Mouse (Mus musculus) hematopoietic stem cell, adult 5-6 weeks (primary cell): Measurements from ENCODE around the gene Swt1. TPM values are rescaled to one million over a fixed set of nuclear protein-coding genes. Genes with fewer than 3 reads are reported as not detected.

Experiments
- ATAC-seq, 2 experiments: fragments of 125-278 bp in 1 of 2; replicated peaks in 1 of 2; 2 replicates each; pipeline ENCODE4 v1.8.0; 2016 to 2017; ENCODE audit warnings: inconsistent platforms in 2 of 2, mild to moderate bottlenecking in 2 of 2, moderate number of reproducible peaks in 2 of 2, low read depth in 1 of 2, moderate TSS enrichment in 1 of 2; ENCODE audit not compliant: low FRiP score in 2 of 2, poor library complexity in 2 of 2, severe bottlenecking in 2 of 2, insufficient read depth in 1 of 2, low TSS enrichment in 1 of 2
- total RNA-seq: library from RNA; stranded (forward); fragments of 172-1452, 232-1000 nt; gene quantifications from 2 replicates; pipeline ENCODE4 v1.2.3, GENCODE M21; 2017

Swt1 gene
- total RNA-seq, 1 experiment from 2014 or later = 34.1 TPM

GRCm38 (mm10) chr1:151338941-151339340, 89.3 kb downstream of the Swt1 start:
- ATAC-seq = peak; percentile 36 to 42; a peak in 3 of 4 replicates

- peak; percentile 46 to 49; a peak in 2 of 4 replicates for ATAC-seq
Observed at GRCm38 (mm10) chr1:151338234-151338633, 90.0 kb downstream of the Swt1 start.

- ATAC-seq = no peak
Observed at GRCm38 (mm10) chr1:151332819-151333218, 95.4 kb downstream of the Swt1 start.

GRCm38 (mm10) chr1:151329601-151330000, 98.7 kb downstream of the Swt1 start:
- ATAC-seq = no peak

- ATAC-seq = no peak
Observed at GRCm38 (mm10) chr1:151328341-151329097, 99.7 kb downstream of the Swt1 start.

- no peak for ATAC-seq
Observed at GRCm38 (mm10) chr1:151325328-151325727, 102.9 kb downstream of the Swt1 start.

GRCm38 (mm10) chr1:151320408-151320807, 107.8 kb downstream of the Swt1 start:
- ATAC-seq = no peak

GRCm38 (mm10) chr1:151319267-151319666, 109.0 kb downstream of the Swt1 start:
- no peak for ATAC-seq

Other genes starting within 250 kb of the Swt1 start
- gene Gm47985, start 245.9 kb downstream of the Swt1 start, total RNA-seq = not detected in 2 replicates
- gene Gm8947, start 236.1 kb downstream of the Swt1 start, total RNA-seq = not detected in 2 replicates
- gene Gm47995, start 230.0 kb downstream of the Swt1 start, total RNA-seq = not detected in 2 replicates
- gene 3110040M04Rik, start 224.3 kb downstream of the Swt1 start, total RNA-seq = not detected in 2 replicates
- 0.25 TPM in 1 of 2 replicates, not detected in the other for gene Gm47996, start 218.3 kb downstream of the Swt1 start, total RNA-seq
- gene Ivns1abp, start 84.0 kb downstream of the Swt1 start, total RNA-seq = 556 and 557 TPM in 2 replicates
- 28.9 and 32.6 TPM in 2 replicates for gene Trmt1l, start 87 bp upstream of the Swt1 start, total RNA-seq
- gene Rnf2, start 72.5 kb upstream of the Swt1 start, total RNA-seq = 139 and 187 TPM in 2 replicates
- 17.7 and 39.0 TPM in 2 replicates for gene Fam129a, start 142.7 kb upstream of the Swt1 start, total RNA-seq